Mouse (Mus musculus) urinary bladder, postnatal 36 days (tissue): ENCODE results near the gene Zar1.
"Not testable (repeated sequence)": the region's sequence is repeated elsewhere in the genome, so short reads cannot be mapped to it uniquely, and the experiment has no call there.

Source experiments
- DNase-seq, 2 experiments: peaks; one replicate each; pipeline ENCODE4 v3.0.0; 2022; ENCODE audit warnings: low spot score in 2 of 2, mixed read lengths in 1 of 2

Zar1 gene

DNA sequence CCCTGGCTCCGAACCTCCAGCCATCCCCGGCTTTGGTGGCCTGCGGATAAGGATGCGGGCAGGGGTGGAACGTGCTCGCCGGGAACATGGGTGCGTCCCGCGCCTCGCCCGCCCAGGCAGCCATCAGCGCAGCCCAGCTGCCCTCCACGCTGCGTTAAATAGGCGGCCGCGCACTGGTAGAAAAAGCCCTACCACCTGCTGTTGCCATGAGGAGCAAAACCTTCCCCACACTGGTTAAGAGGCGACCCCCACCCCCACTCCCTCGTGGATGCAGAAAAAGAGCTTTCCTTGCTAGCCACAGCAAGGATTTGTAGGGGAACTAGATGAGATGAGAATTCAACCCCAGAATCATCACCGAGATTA lies at the start of gene Zar1:
Gene Zar1, minus strand, starts transcription at position 285 of the 363 bp plus-strand sequence.
- DNase-seq: not testable (repeated sequence)

GRCm38 (mm10) chr5:72630026-72630425 lies 49.0 kb upstream of the Zar1 start:
- DNase-seq: no peak

DNA sequence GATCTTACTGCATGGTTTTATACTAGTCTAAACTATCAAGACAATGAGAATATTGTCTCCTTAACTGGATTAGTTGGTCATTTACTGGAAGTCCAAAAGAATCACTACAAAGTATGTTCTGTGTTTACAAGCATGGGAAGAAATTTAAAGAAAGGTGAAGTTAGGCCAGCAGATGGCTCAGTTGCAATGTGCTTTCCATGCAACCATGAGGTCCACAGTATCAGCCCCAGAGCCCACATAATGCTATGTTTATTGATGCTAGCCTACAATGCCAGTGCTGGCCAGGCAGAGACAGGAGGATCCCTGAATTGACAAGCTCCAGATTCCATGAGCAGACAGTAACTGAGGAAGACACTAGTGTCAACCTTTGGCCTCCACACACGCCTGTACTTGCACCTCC lies 40.0 kb upstream of the Zar1 start:
- DNase-seq: no peak

- DNase-seq: no peak
These were observed 36.4 kb upstream of the Zar1 start for GRCm38 (mm10) chr5:72617413-72617812.

GRCm38 (mm10) chr5:72603138-72603537 lies 22.1 kb upstream of the Zar1 start:
- no peak for DNase-seq

- DNase-seq: peak in 1 of 2 experiments; percentile 58
These were observed 20.0 kb upstream of the Zar1 start for GRCm38 (mm10) chr5:72601006-72601405.

DNA sequence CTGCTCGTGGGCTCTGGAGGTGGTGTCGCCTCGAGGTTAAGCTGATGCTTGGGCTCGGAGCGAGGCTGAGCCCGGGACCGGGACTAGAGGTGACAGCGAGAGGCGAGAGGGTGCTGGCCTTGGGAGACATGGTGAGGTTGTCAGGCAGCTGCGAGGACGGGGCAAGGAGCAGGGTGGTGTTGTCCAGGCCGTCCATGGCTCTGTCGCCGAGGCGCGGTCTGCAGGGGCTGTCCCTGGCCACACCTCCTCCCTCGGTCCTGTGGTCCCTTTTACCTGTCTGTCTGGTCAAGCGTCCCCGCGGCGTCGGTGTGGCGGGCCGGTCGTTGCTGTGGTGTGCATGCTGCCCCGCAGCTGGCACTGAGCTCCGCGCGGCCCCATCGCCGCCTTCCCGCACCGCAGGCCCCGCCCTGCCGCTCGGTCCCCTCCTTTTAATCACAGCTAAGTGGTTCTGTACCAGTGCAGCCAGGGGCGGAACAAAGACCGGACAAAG lies 6.2 kb upstream of the Zar1 start, which contains the start of gene Gm5868:
Gene Gm5868, minus strand, starts transcription at position 360 of the 490 bp plus-strand sequence.
- DNase-seq: no peak

GRCm38 (mm10) chr5:72586667-72587191 lies 5.7 kb upstream of the Zar1 start:
- not testable (repeated sequence) for DNase-seq

DNA sequence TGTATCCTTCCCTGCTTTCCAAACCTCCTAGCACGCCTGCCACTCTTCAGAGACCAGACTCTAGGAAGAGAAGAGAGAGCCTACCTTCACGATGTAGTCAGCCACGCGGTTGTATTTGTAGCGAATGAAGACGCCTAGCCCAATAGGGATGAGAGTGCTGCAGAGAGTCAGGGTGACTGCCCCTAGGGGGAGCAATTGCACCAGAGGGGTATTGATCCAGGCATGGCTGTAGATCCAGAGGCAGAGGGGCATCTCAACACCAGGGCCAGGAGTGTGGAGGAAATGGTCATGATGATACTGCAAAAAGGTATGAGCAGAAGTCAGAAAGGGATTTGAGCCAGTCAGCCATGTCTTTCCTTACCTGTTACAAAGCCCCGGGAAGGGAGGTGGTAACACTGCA lies 5.1 kb upstream of the Zar1 start:
- DNase-seq: not testable (repeated sequence)

GRCm38 (mm10) chr5:72580088-72580969 lies 725 bp downstream of the Zar1 start:
- not testable (repeated sequence) for DNase-seq

DNA sequence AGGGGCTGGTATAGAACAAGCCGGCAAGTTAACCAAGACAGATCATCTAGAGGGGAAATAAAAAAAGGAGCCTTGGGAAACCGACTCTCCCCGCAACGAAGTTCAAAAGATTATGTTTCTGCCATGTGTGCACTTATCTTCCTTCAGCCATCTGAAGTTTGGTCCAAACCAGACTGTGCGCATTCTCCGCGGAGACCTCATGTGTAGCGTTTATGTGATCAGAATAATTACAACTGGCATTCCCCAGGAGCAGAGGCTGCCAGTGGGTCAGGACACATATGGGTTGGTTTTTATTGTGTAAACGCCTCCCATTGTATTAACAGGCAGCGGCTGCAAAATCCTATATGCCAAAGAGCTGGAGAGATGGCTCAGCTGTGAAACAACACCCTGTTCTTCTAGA lies 1.5 kb downstream of the Zar1 start:
- not testable (repeated sequence) for DNase-seq

DNA sequence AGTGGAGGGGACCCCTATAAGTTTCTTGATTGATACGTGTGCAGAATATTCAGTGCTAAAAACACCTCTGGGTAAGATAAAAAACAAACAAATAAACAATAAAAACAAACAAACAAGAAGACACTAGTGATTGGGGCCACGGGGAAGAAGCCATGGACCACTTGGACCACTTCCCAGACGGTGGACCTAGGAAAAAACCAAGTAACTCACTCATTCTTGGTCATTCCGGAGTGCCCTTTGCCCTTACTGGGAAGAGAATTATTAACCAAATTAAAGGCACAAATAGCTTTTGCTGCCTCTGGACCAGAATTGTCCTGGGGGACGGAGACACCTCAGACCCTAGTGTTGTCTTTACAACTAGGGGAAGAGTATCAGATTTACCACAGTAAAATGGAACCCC lies 15.4 kb downstream of the Zar1 start:
- DNase-seq: no peak

DNA sequence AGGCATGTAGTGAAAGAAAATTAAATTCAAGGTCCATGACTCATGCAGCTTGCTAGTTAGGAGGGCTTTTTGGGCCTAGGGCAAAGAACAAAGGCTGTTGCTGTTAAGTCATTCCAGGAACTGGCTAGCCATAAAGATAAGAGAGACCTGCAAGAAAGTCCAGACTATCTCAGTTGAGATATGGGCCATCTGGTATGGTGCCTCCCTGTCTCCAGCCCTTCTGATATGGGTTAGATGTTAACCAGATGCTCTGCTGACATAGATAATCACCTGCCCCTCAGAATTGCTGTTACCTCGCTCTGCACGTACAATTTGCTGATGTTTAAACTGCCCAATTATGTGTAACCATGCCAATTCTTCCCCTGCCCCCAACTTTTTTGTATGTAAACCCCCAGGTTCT lies 17.9 kb downstream of the Zar1 start:
- not testable (repeated sequence) for DNase-seq

DNA sequence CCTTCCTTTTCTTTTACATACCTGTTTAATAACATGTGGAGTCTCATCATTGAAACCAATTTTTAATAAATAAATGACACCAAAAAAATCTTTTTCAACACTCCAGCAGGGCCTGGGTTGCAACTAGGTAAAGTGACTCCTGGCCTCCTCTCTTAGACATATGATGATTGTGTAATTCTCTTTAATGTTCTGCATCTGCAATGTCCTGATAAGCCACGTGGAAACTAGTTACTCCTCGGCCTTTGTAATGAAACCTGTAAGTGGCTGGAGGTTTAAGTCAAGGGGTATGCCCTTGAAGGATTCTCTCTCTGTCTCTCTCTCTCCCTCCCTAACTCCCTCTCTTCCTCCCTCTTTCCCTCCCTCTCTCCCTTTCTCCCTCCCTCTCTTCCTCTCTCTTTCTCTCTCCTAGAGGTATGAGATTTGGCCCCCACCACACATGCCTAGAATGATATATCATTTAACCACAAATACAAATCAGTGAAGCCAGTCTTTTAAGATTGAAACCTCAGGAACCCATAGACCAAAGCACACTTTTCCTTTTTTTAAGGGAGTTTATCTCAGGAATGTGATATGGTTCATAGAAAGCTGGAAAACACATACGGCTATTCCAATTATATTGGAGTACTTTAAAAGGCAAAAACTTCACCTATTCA lies 20.0 kb downstream of the Zar1 start:
- no peak for DNase-seq

DNA sequence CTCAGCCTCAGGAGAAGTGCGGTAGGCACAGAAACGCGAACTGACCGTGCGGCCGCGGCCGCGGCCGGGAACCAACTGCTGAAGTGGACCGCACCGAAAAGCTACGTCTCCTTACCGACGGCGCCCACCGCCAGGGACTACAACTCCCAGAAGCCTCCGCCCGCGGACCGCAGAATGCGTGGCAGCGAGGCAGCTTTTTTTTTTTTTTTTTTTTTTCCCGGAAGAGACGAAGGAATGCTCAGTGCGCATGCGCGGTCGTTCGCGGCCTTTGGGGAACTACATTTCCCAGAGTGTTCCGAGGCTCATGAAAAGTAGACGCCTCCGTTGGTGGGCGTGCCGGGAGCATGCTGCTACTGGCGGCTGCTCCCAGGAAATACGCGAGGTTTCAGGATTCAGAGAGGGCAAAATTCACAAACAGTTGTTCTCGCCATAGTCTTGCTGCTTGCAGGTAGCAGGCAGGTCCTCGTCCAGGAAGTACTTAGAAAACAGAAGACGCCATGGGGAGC lies 21.5 kb downstream of the Zar1 start, which contains the start of gene Nfxl1:
Gene Nfxl1, minus strand, starts transcription at position 141 of the 506 bp plus-strand sequence.
- DNase-seq: peak; percentile 93 to 97

- DNase-seq: peak in 1 of 2 experiments; percentile 6
These were observed 22.1 kb downstream of the Zar1 start for GRCm38 (mm10) chr5:72558716-72559526.

DNA sequence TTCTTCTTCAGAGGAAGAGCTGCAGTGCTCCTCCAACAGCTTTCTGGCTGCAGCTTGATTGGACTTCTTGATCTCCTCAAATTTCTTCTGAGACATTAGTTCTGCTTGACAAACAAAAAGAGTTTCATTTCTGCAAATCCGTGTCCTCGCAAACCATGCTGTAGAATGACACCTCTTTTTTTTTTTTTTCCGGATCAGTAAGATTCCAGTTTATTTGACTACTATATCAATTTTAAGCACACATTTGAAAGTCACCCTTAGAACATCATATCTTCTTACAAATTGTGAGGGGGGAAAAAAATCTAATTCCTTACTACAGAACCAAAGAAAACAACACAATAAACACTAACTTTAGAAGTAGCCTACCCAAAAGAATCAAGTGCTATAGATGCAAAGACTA lies 24.8 kb downstream of the Zar1 start:
- DNase-seq: no peak

DNA sequence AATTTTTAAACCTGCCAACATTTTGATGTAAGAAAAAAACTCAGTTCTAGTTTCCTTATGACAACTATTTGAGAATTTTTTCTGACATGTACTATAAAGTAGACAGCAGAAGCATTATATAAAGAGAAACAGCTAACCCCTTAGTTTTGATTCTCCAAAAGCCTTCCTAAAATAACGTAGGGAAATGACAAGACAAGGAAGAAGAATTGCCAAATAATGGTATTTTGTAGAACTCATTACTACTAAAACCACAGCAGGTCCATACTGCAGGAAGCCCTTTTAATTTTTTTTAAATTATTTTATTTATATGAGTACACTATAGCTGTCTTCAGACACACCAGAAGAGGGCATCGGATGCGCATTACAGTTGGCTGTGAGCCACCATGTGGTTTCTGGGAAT lies 29.8 kb downstream of the Zar1 start:
- no peak for DNase-seq

DNA sequence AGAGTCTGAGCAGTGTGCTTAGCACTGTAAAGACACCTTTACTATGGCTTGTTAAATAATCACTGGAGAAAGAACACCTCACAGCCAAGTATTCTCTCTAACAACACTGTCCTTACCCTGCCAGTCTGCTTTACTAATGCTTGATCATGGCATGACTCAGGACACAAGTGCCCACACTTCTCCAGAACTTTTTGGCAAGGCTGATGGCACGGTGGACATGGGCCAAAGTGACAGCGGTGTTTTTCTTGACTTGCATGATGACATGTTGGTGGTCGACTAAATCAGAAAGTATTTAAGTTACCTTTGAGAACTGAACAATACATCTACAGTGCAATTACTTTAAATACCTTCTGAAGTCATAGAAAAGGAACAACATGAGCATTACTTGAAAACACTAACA lies 52.2 kb downstream of the Zar1 start:
- no peak for DNase-seq
